Mouse (Mus musculus) thymus, adult 2 months (tissue): Measurements from ENCODE around the gene Peli3. TPM values are rescaled to one million over a fixed set of nuclear protein-coding genes. Genes with fewer than 3 reads are reported as not detected.

Experiments used
- DNase-seq: peaks from one replicate; pipeline ENCODE4 v3.0.0; 2021
- H3K27ac ChIP-seq: fragments of 200-500 bp; 2 replicates; pipeline ENCODE4 v1.5.1; 2012; ENCODE audit warnings: low read length, control low read depth; ENCODE audit not compliant: control insufficient read depth, insufficient read depth
- H3K27me3 ChIP-seq: fragments of 200-500 bp; 2 replicates; pipeline ENCODE4 v1.6.1; 2012; ENCODE audit warnings: mild to moderate bottlenecking, low read length, moderate library complexity, mixed read lengths; ENCODE audit not compliant: control insufficient read depth, insufficient read depth
- H3K36me3 ChIP-seq: fragments of 200-500 bp; 2 replicates; pipeline ENCODE4 v1.6.1; 2012; ENCODE audit warnings: mild to moderate bottlenecking, low read length, moderate library complexity; ENCODE audit not compliant: control insufficient read depth, insufficient read depth
- H3K4me1 ChIP-seq: fragments of 200-500 bp; replicated peaks from 2 replicates; pipeline ENCODE4 v1.6.1; 2012; ENCODE audit warnings: low read length; ENCODE audit not compliant: control insufficient read depth, insufficient read depth
- H3K4me3 ChIP-seq: fragments of 200-500 bp; 2 replicates; pipeline ENCODE4 v1.5.1; 2012; ENCODE audit warnings: mild to moderate bottlenecking, low read length, control low read depth, moderate library complexity; ENCODE audit not compliant: control insufficient read depth, insufficient read depth
- CTCF ChIP-seq: fragments of 200-500 bp; IDR thresholded peaks from 2 replicates; pipeline ENCODE4 v1.5.1; 2012; ENCODE audit warnings: mild to moderate bottlenecking, control low read depth, low read length, moderate library complexity, borderline replicate concordance; ENCODE audit not compliant: control insufficient read depth, poor library complexity, insufficient read depth; ENCODE audit errors: extremely low read depth
- POLR2A ChIP-seq: fragments of 200-500 bp; IDR thresholded peaks from 2 replicates; pipeline ENCODE4 v1.6.1; 2012; ENCODE audit warnings: mild to moderate bottlenecking, low read length, control low read depth, moderate library complexity; ENCODE audit not compliant: control insufficient read depth, poor library complexity, insufficient read depth; ENCODE audit errors: extremely low read depth
- WGBS: fragments of 180-500 bp; shearing (Covaris S2); methylation state at CpG from one replicate; pipeline ENCODE4 v1.1.7; 2018; 5-methylcytosine and 5-hydroxymethylcytosine counted together
- polyA plus RNA-seq: library from polyadenylated mRNA; depleted of rRNA; stranded (reverse); fragments of >200 nt; gene quantifications from 2 replicates; pipeline ENCODE4 v1.2.3, GENCODE M21; 2012

Peli3 gene
- polyA plus RNA-seq, 1 experiment = 2.3 TPM

- Histone ChIP-seq H3K36me3 (no peaks in the 10 kb centered on the region), H3K4me1 (peaks cover 6% of the 10 kb centered on the region; the same call in 1 of the 2 replicates), H3K27ac (no peak overlapping the region), H3K27me3 (no peaks in the 10 kb centered on the region; the same call in 1 of the 2 replicates), H3K4me3 (no peak overlapping the region)
- 73% methylated on average over 17 of the region's 17 CpGs for WGBS
- DNase-seq = no peak
- TF ChIP-seq CTCF (no peak), POLR2A (no peak)
Observed at GRCm38 (mm10) chr19:4937444-4938310, 5.2 kb downstream of the Peli3 start.

- Histone ChIP-seq H3K27ac (no peak overlapping the region), H3K4me1 (no peaks in the 10 kb centered on the region), H3K4me3 (no peak overlapping the region), H3K36me3 (no peaks in the 10 kb centered on the region), H3K27me3 (no peaks in the 10 kb centered on the region; the same call in 1 of the 2 replicates)
- WGBS = 87% methylated on average over 2 of the region's 2 CpGs
- TF ChIP-seq CTCF (no peak), POLR2A (no peak)
- no peak for DNase-seq
Observed at GRCm38 (mm10) chr19:4936896-4937295, 6.0 kb downstream of the Peli3 start.

GRCm38 (mm10) chr19:4928781-4929180 lies 14.1 kb downstream of the Peli3 start:
- DNase-seq = no peak
- H3K27ac ChIP-seq = no peak overlapping the region
- H3K4me1 ChIP-seq = peaks cover 12% of the 10 kb centered on the region
- TF ChIP-seq CTCF = no peak
- no peak for TF ChIP-seq POLR2A
- WGBS = 85% methylated on average over 5 of the region's 5 CpGs
- no peaks in the 10 kb centered on the region for H3K27me3 ChIP-seq
- peaks cover 6% of the 10 kb centered on the region; the same call in 1 of the 2 replicates for H3K36me3 ChIP-seq
- no peak overlapping the region for H3K4me3 ChIP-seq

- under 1% methylated on average over 32 of the region's 32 CpGs for WGBS
- peak within 1 kb of the TSS; percentile 80 for H3K4me3 ChIP-seq
- H3K4me1 ChIP-seq = peaks cover 12% of the 10 kb centered on the region
- H3K36me3 ChIP-seq = peaks cover 14% of the 10 kb centered on the region
- no peaks in the 10 kb centered on the region for H3K27me3 ChIP-seq
- peak within 1 kb of the TSS; percentile 14; the same call in 1 of the 2 replicates for H3K27ac ChIP-seq
- peak; percentile 100 for DNase-seq
- peak; percentile 85 for TF ChIP-seq POLR2A
- peak; percentile 59; the same call in 1 of the 2 replicates for TF ChIP-seq CTCF
Observed at GRCm38 (mm10) chr19:4927904-4928531, 14.9 kb downstream of the Peli3 start, which contains the start of gene Dpp3. Gene Dpp3, minus strand, starts transcription at chr19:4928287.

GRCm38 (mm10) chr19:4925121-4925860 lies 17.6 kb downstream of the Peli3 start:
- DNase-seq = no peak
- H3K36me3 ChIP-seq = peaks cover 40% of the 10 kb centered on the region
- peaks cover 12% of the 10 kb centered on the region for H3K4me1 ChIP-seq
- TF ChIP-seq CTCF (no peak), POLR2A (no peak)
- no peaks in the 10 kb centered on the region for H3K27me3 ChIP-seq
- 98% methylated on average over 11 of the region's 11 CpGs for WGBS
- no peak overlapping the region for H3K27ac ChIP-seq
- H3K4me3 ChIP-seq = no peak overlapping the region

GRCm38 (mm10) chr19:4919652-4920051 lies 23.3 kb downstream of the Peli3 start:
- Histone ChIP-seq H3K4me1 (no peaks in the 10 kb centered on the region), H3K36me3 (peaks cover 86% of the 10 kb centered on the region), H3K4me3 (no peak overlapping the region), H3K27me3 (no peaks in the 10 kb centered on the region), H3K27ac (no peak overlapping the region)
- DNase-seq = no peak
- TF ChIP-seq CTCF (no peak), POLR2A (no peak)
- 94% methylated on average over 6 of the region's 6 CpGs for WGBS

- Histone ChIP-seq H3K4me3 (no peak overlapping the region), H3K4me1 (no peaks in the 10 kb centered on the region), H3K36me3 (peaks cover 86% of the 10 kb centered on the region), H3K27me3 (no peaks in the 10 kb centered on the region), H3K27ac (no peak overlapping the region)
- TF ChIP-seq POLR2A = no peak
- TF ChIP-seq CTCF = no peak
- no peak for DNase-seq
- 79% methylated on average over 10 of the region's 10 CpGs for WGBS
Observed at GRCm38 (mm10) chr19:4916827-4917226, 26.1 kb downstream of the Peli3 start.
